Mouse (Mus musculus): Measurements from ENCODE around the gene Gm49384.

DNA sequence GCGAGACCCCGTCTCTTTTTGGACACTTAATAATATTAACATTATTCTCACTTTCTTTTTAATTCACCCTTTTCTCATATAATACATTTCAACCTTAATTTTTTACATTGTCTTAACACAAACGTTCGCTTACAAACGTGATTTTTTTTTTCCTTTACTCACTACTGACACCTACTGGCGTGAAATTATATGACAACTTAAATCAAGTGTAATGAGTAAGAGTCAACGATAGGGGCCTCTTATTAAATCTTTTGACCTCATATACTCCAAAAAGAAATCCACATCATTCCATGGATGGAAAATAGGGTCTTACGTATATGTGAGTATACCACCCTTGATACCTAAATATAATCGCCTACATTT, 44.5 kb downstream of the Gm49384 start:
- TF ChIP-seq POLR2A (IDR thresholded peaks at IDR 0.05; ENCODE audit: low read depth, low read length), result no peak
- no peak for TF ChIP-seq CTCF (IDR thresholded peaks at IDR 0.05; ENCODE audit: extremely low read depth, insufficient read length, insufficient replicate concordance, low read depth, low read length)

Data from small intestine, adult 2 months (tissue).